Mouse (Mus musculus) embryonic fibroblast, embryonic 13.5 days (primary cell): ENCODE measurements around the gene Klf5. TPM values are rescaled to one million over a fixed set of nuclear protein-coding genes. Genes with fewer than 3 reads are reported as not detected.

ENCODE experiments used
- H3K27ac ChIP-seq: 2 replicates; pipeline ENCODE4 v1.5.1; 2012; ENCODE audit warnings: low read length, control low read depth, inconsistent platforms; ENCODE audit not compliant: insufficient read depth
- H3K4me1 ChIP-seq: 2 replicates; pipeline ENCODE4 v1.6.1; 2011; ENCODE audit warnings: low read length; ENCODE audit not compliant: control insufficient read depth, insufficient read depth
- H3K4me3 ChIP-seq: 2 replicates; pipeline ENCODE4 v1.5.1; 2011; ENCODE audit warnings: mild to moderate bottlenecking, control low read depth, low read length; ENCODE audit not compliant: insufficient read depth
- CTCF ChIP-seq: IDR thresholded peaks from 2 replicates; pipeline ENCODE4 v1.5.1; 2011; ENCODE audit warnings: mild to moderate bottlenecking, control low read depth, low read length, moderate library complexity, borderline replicate concordance; ENCODE audit not compliant: insufficient read depth
- POLR2A ChIP-seq: IDR thresholded peaks from 2 replicates; pipeline ENCODE4 v1.6.1; 2011; ENCODE audit warnings: low read depth, mild to moderate bottlenecking, control low read depth, low read length, moderate library complexity
- polyA plus RNA-seq: library from polyadenylated mRNA; stranded (reverse); fragments of >200 nt; gene quantifications from 2 replicates; pipeline ENCODE4 v1.2.4, GENCODE M21; 2011; ENCODE audit warnings: low read depth; ENCODE audit not compliant: missing spikeins, insufficient read length

The Klf5 gene
- polyA plus RNA-seq, 1 experiment, result 9.1 TPM

- no peaks in the 10 kb centered on the region; the same call in 1 of the 2 replicates for H3K4me1 ChIP-seq
- TF ChIP-seq POLR2A (no peak), CTCF (no peak)
- no peak overlapping the region for H3K27ac ChIP-seq
- H3K4me3 ChIP-seq, result no peak overlapping the region
Observed at GRCm38 (mm10) chr14:99304997-99305792, 6.7 kb downstream of the Klf5 start.

GRCm38 (mm10) chr14:99306410-99306809 is 7.9 kb downstream of the Klf5 start:
- Histone ChIP-seq H3K4me1 (no peaks in the 10 kb centered on the region; the same call in 1 of the 2 replicates), H3K27ac (no peak overlapping the region), H3K4me3 (no peak overlapping the region)
- TF ChIP-seq CTCF (no peak), POLR2A (no peak)

DNA sequence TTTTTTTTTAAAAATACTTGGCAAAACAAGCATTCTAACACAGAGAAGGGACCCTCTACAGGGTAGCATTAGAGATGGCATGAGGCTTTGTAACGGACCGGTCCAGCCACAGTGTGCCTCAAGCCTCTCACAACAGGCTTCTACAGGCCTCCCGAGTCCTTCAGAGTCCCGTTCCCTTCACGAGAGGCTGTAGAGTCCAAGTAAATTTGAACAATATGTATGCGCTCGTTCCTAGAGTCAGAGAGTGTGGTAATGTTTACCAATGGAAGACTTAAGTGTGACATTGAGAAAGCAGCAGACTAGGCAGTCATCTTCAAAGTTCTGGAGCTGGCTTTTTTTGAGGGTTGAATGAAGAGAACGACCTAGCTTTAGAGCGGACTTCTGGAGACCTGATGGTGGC is 11.1 kb downstream of the Klf5 start:
- Histone ChIP-seq H3K4me1 (no peaks in the 10 kb centered on the region; the same call in 1 of the 2 replicates), H3K27ac (no peak overlapping the region), H3K4me3 (no peak overlapping the region)
- TF ChIP-seq POLR2A (no peak), CTCF (no peak)

GRCm38 (mm10) chr14:99310358-99310757 is 11.9 kb downstream of the Klf5 start:
- Histone ChIP-seq H3K4me1 (no peaks in the 10 kb centered on the region; the same call in 1 of the 2 replicates), H3K27ac (no peak overlapping the region), H3K4me3 (no peak overlapping the region)
- no peak for TF ChIP-seq CTCF
- TF ChIP-seq POLR2A, result no peak

DNA sequence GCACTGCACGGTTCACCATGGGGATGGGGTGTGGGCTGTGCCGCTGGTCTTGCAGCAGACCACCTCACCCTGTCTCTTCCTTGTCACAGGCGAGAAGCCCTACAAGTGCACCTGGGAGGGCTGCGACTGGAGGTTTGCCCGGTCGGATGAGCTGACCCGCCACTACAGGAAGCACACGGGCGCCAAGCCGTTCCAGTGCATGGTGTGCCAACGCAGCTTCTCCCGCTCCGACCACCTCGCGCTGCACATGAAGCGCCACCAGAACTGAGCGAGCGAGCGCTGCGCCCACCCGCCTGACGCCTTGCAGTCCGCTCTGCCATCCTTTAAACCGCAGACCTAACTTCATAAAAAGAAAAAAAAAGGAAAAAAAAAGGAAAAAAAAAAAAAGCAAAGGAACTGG is 14.6 kb downstream of the Klf5 start:
- Histone ChIP-seq H3K4me3 (no peak overlapping the region), H3K27ac (no peak overlapping the region), H3K4me1 (no peaks in the 10 kb centered on the region; the same call in 1 of the 2 replicates)
- TF ChIP-seq POLR2A (no peak), CTCF (no peak)

GRCm38 (mm10) chr14:99316275-99316674 is 17.8 kb downstream of the Klf5 start:
- Histone ChIP-seq H3K4me1 (no peaks in the 10 kb centered on the region), H3K4me3 (no peak overlapping the region), H3K27ac (no peak overlapping the region)
- TF ChIP-seq CTCF (no peak), POLR2A (no peak)

GRCm38 (mm10) chr14:99320736-99321135 is 22.2 kb downstream of the Klf5 start:
- Histone ChIP-seq H3K4me3 (no peak overlapping the region), H3K27ac (no peak overlapping the region), H3K4me1 (no peaks in the 10 kb centered on the region)
- no peak for TF ChIP-seq POLR2A
- no peak for TF ChIP-seq CTCF

DNA sequence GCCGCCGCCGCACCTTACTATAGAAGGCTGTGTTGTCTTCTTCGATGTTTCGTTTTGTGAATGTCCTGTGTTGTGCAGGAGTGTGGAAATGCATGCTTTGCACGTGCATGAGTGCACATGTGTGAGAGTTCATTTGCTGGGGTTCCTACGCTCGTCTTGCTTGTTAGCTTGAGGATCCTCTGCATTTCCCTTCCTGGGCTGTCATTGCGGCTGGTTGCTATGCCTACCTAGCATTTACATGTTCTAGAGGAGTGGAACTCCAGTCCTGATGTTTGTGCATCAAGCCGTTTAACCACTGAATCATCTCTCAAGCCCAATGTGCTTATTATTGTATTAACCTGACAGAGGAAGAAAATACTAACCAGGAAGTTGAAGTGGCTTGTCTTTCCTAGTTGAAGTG is 24.9 kb downstream of the Klf5 start:
- Histone ChIP-seq H3K4me3 (no peak overlapping the region), H3K4me1 (no peaks in the 10 kb centered on the region), H3K27ac (no peak overlapping the region)
- TF ChIP-seq CTCF (no peak), POLR2A (no peak)

DNA sequence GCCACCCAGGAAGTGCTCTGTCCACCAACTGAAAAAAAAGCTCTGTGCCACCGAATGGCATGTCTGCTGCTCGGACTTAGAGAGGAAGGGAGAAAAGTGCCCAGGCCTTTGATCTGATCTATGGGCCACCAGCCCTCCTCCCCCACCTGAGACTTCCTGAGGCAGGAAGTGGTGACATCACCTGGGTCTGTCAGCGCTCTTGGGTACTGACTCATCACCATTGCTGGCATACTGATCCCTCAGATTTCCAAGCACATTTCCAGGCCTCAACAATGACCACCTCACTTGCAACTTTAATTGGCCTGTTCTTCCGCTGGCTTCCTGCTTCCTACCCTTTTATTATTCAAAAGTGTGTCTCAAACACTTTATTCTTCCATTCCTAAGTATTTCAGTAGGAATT is 26.0 kb downstream of the Klf5 start:
- no peaks in the 10 kb centered on the region for H3K4me1 ChIP-seq
- TF ChIP-seq CTCF (no peak), POLR2A (no peak)
- no peak overlapping the region for H3K27ac ChIP-seq
- H3K4me3 ChIP-seq, result no peak overlapping the region
